Mouse (Mus musculus) intestine, postnatal 0 days (tissue): ENCODE measurements at regions not wholly inside any gene's neighbourhood (a gene's known extent, or its start where the extent isn't known, plus 50 kb on each side); places are given as distances from the start of the nearest gene placed in this dataset.

Experiments used
- ATAC-seq: fragments of 200-750 bp; cut with Nextera tagmentation; 2 replicates; pipeline ENCODE4 v1.8.0; 2017; ENCODE audit warnings: mild to moderate bottlenecking, moderate TSS enrichment, moderate library complexity
- H3K27ac ChIP-seq: fragments of 300-500 bp; sonication (generic); 2 replicates; pipeline ENCODE4 v1.5.1; 2014; ENCODE audit warnings: mild to moderate bottlenecking, low read depth, low read length, moderate library complexity
- H3K27me3 ChIP-seq: fragments of 300-500 bp; sonication (generic); replicated peaks from 2 replicates; pipeline ENCODE4 v1.6.1; 2014; ENCODE audit warnings: low read length, mixed read lengths; ENCODE audit not compliant: control insufficient read depth, insufficient read depth
- H3K36me3 ChIP-seq: fragments of 300-500 bp; sonication (generic); 2 replicates; pipeline ENCODE4 v1.6.1; 2014; ENCODE audit warnings: mild to moderate bottlenecking, moderate library complexity; ENCODE audit not compliant: control insufficient read depth, insufficient read depth
- H3K4me1 ChIP-seq: fragments of 300-500 bp; sonication (generic); replicated peaks from 2 replicates; pipeline ENCODE4 v1.6.1; 2014; ENCODE audit warnings: antibody characterized with exemption, low read length, mixed read lengths; ENCODE audit not compliant: control insufficient read depth, insufficient read depth
- H3K4me2 ChIP-seq: fragments of 300-500 bp; sonication (generic); replicated peaks from 2 replicates; pipeline ENCODE4 v1.6.1; 2014; ENCODE audit warnings: low read depth, mild to moderate bottlenecking, moderate library complexity
- H3K4me3 ChIP-seq: fragments of 300-500 bp; sonication (generic); 2 replicates; pipeline ENCODE4 v1.5.1; 2014; ENCODE audit warnings: low read depth, low read length
- H3K9ac ChIP-seq: fragments of 300-500 bp; sonication (generic); 2 replicates; pipeline ENCODE4 v1.6.1; 2014; ENCODE audit warnings: mild to moderate bottlenecking, low read depth, low read length
- H3K9me3 ChIP-seq: fragments of 300-500 bp; sonication (generic); 2 replicates; pipeline ENCODE4 v1.6.1; 2016; ENCODE audit warnings: mixed run types; ENCODE audit not compliant: control insufficient read depth
- CTCF ChIP-seq: sonication (generic); IDR thresholded peaks from 2 replicates; pipeline ENCODE4 v1.5.1; 2016; ENCODE audit warnings: low read depth, mild to moderate bottlenecking, control low read depth, antibody characterized with exemption, moderate library complexity
- WGBS: fragments of 180-500 bp; shearing (Covaris S2); extraction: QIAGEN DNeasy Blood & Tissue Kit; methylation state at CpG from one replicate; pipeline ENCODE4 v1.1.7; 2014; 5-methylcytosine and 5-hydroxymethylcytosine counted together

GRCm38 (mm10) chr6:14018928-14019327 lies 147.6 kb upstream of the 2610001J05Rik start:
- Histone ChIP-seq H3K9me3 (no peaks in the 10 kb centered on the region), H3K4me1 (no peaks in the 10 kb centered on the region), H3K27me3 (no peaks in the 10 kb centered on the region), H3K4me2 (no peak overlapping the region), H3K4me3 (no peak overlapping the region), H3K9ac (no peak overlapping the region), H3K27ac (no peak overlapping the region), H3K36me3 (no peaks in the 10 kb centered on the region)
- no peak for ATAC-seq
- WGBS, result 85% methylated on average over 2 of the region's 2 CpGs
- TF ChIP-seq CTCF, result no peak

DNA sequence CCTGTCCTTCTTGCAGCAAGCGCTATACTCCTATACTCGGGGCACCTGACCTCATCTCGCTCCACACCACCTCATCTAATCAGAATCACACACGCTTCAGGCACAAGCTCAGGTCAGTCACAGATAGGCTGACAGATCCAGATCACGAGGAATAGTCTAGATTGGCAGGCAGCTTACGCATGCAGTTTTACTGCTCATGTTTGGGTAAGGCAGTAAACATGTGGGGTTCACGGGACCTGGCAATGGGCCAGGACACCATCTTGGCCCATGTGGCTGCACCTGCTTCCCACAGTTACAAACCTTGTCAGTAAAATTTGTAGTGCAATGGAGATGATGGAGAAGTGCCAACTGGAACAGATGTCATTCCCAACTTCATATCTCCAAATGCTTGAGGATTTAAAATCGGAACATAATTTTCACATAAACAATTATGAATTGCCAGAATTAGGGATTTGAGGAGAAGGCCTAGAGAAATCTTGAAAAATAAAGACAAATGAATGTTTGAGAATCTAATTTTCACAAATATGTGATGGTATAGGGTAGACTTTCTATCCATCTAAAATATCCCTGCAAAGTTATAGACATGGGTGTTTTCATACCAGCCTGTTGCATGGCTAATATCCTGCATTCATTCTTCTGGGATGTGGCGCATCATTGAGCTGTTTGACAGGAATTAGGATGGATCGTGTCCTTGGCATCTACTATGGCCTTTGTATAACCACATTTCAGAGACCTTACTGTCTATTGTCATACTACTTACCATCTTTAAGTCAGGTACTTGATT lies 111.5 kb upstream of the 2610001J05Rik start:
- Histone ChIP-seq H3K27ac (no peak overlapping the region), H3K4me1 (no peaks in the 10 kb centered on the region), H3K36me3 (no peaks in the 10 kb centered on the region), H3K4me3 (no peak overlapping the region), H3K9me3 (no peaks in the 10 kb centered on the region), H3K9ac (no peak overlapping the region), H3K4me2 (no peak overlapping the region), H3K27me3 (no peaks in the 10 kb centered on the region)
- WGBS, result 84% methylated on average over 10 of the region's 10 CpGs
- no peak for ATAC-seq
- TF ChIP-seq CTCF, result no peak

DNA sequence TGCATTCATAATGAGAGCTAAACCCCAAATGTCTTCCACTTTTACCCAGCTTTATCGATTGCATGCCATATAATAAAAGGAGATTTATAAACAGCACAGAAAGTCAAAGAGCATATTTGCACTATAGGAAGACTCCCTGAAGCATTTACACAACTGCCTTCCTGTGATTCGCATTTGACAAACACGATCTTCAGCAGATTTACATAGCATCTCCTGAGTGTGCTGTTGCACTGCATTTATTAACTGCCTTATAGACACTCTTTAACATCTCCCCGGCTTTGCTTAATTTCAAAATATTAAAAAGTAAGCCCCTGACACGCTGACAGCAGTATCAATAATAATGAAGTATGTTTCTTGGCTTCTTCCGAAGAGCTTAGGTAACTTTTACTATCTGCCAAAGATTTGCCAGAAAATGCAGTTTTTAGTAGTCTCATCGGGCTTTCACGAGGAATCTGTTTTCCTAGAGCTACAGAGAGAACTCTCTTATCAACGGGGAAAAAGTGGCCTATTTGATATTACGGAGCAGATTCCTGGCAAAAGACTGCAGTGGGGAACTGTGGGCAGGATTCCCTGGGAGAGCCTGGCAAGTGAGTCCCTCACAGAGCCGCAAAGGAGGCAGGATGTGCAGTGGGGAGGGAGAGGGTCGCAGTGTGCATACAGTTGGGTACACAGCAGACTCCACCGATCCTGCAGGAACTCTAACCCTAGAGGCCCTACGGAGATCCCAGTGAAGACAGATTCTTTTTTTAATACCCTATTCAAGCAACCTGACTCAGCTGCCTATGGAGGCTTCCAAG lies 103.6 kb upstream of the 2610001J05Rik start:
- Histone ChIP-seq H3K4me3 (no peak overlapping the region), H3K4me1 (no peaks in the 10 kb centered on the region), H3K4me2 (no peak overlapping the region), H3K36me3 (no peaks in the 10 kb centered on the region), H3K27ac (no peak overlapping the region), H3K9ac (no peak overlapping the region), H3K9me3 (no peaks in the 10 kb centered on the region), H3K27me3 (no peaks in the 10 kb centered on the region)
- TF ChIP-seq CTCF, result no peak
- WGBS, result 67% methylated on average over 14 of the region's 14 CpGs
- ATAC-seq, result no peak

- Histone ChIP-seq H3K27ac (no peak overlapping the region), H3K27me3 (no peaks in the 10 kb centered on the region), H3K9me3 (no peaks in the 10 kb centered on the region), H3K4me3 (no peak overlapping the region), H3K4me1 (no peaks in the 10 kb centered on the region), H3K4me2 (no peak overlapping the region), H3K36me3 (no peaks in the 10 kb centered on the region), H3K9ac (no peak overlapping the region)
- no peak for ATAC-seq
- WGBS, result 75% methylated on average over 2 of the region's 2 CpGs
- TF ChIP-seq CTCF, result no peak
Observed at GRCm38 (mm10) chr6:13964471-13964870, 93.2 kb upstream of the 2610001J05Rik start.

DNA sequence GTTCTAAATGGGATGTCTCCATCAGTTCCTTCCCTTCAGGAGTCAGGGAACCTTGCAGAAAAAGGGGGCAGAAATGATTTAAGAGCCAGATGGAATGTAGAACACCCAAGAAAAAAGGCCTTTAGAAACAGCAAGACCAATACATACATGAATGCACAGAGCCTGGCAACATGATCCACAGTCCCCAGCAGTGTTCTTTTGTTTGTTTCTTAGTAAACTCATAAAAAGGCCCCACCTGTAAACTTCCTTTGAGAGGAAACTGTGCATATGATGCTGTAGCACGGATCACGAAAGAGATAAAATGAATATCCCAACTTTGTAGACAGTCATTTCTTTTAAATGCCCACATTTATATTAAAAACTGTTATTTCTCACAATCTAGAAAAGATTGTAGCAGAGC lies 92.7 kb upstream of the 2610001J05Rik start:
- H3K4me1 ChIP-seq, result no peaks in the 10 kb centered on the region
- no peak overlapping the region for H3K27ac ChIP-seq
- H3K9ac ChIP-seq, result no peak overlapping the region
- H3K4me3 ChIP-seq, result no peak overlapping the region
- H3K9me3 ChIP-seq, result no peaks in the 10 kb centered on the region
- WGBS, result 84% methylated on average over 2 of the region's 2 CpGs
- no peaks in the 10 kb centered on the region for H3K36me3 ChIP-seq
- H3K4me2 ChIP-seq, result no peak overlapping the region
- no peak for ATAC-seq
- no peak for TF ChIP-seq CTCF
- H3K27me3 ChIP-seq, result no peaks in the 10 kb centered on the region

DNA sequence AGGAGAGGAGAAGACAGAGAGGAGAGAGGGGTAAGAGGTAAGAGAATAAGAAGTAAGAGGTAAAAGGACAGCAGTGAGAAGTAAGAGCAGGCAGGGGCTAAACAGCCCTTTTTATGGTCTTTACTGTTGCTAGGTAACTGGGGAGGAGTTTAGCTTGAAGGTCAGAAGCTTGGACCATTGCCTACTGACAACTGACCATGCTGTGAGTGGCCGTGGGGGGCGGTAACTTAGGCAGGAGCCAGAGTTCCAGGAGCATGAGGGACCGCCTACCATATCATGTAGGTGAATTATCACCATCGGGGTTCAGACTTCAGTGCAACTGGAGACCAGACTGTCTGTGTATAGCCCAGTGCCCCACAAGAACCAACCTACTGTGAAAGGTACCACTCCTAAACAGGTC lies 78.3 kb upstream of the 2610001J05Rik start:
- WGBS, result 67% methylated on average over 4 of the region's 4 CpGs
- no peaks in the 10 kb centered on the region for H3K9me3 ChIP-seq
- H3K36me3 ChIP-seq, result no peaks in the 10 kb centered on the region
- no peak overlapping the region for H3K27ac ChIP-seq
- no peak overlapping the region for H3K4me3 ChIP-seq
- H3K4me1 ChIP-seq, result no peaks in the 10 kb centered on the region
- no peaks in the 10 kb centered on the region for H3K27me3 ChIP-seq
- ATAC-seq, result no peak
- H3K4me2 ChIP-seq, result no peak overlapping the region
- H3K9ac ChIP-seq, result no peak overlapping the region
- TF ChIP-seq CTCF, result no peak
